Mouse (Mus musculus): ENCODE measurements around the gene Mlana. TPM values are rescaled to one million over a fixed set of nuclear protein-coding genes. Genes with fewer than 3 reads are reported as not detected.

The Mlana gene
- total and polyA plus RNA-seq, 3 experiments = not detected

GRCm38 (mm10) chr19:29709461-29709860, 11.8 kb downstream of the Mlana start:
- Histone ChIP-seq H3K4me1 (ENCODE audit: insufficient read depth, low read depth, low read length) (peaks cover 6% of the 10 kb centered on the region), H3K36me3 (replicated peaks) (peaks cover 4% of the 10 kb centered on the region), H3K4me3 (ENCODE audit: low read depth, low read length) (no peak overlapping the region), H3K9me3 (replicated peaks) (no peaks in the 10 kb centered on the region), H3K27me3 (ENCODE audit: insufficient read depth, low read length) (peaks cover 3% of the 10 kb centered on the region; the same call in 1 of the 2 replicates)
- no peak for DNase-seq (ENCODE audit: low spot score)
- no peak for ATAC-seq (ENCODE audit: extremely low read depth, insufficient number of reproducible peaks, low FRiP score, poor library complexity, severe bottlenecking)
- TF ChIP-seq GATA1 (IDR thresholded peaks at IDR 0.05; ENCODE audit: borderline replicate concordance, low read length) = no peak
- TF ChIP-seq POLR2AphosphoS5 (IDR thresholded peaks at IDR 0.05; ENCODE audit: insufficient replicate concordance, low read depth, low read length) = no peak
- TF ChIP-seq TAL1 (conservative IDR thresholded peaks at IDR 0.05; ENCODE audit: low read depth, low read length) = no peak

GRCm38 (mm10) chr19:29713451-29713850, 15.8 kb downstream of the Mlana start:
- peaks cover 31% of the 10 kb centered on the region for H3K36me3 ChIP-seq (replicated peaks)
- H3K4me3 ChIP-seq (ENCODE audit: low read depth, low read length) = no peak overlapping the region
- no peaks in the 10 kb centered on the region for H3K9me3 ChIP-seq (replicated peaks)
- no peaks in the 10 kb centered on the region for H3K4me1 ChIP-seq (ENCODE audit: insufficient read depth, low read depth, low read length)
- ATAC-seq (ENCODE audit: extremely low read depth, insufficient number of reproducible peaks, low FRiP score, poor library complexity, severe bottlenecking) (no peak), DNase-seq (ENCODE audit: low spot score) (no peak)
- no peaks in the 10 kb centered on the region for H3K27me3 ChIP-seq (ENCODE audit: insufficient read depth, low read length)
- TF ChIP-seq GATA1 (IDR thresholded peaks at IDR 0.05; ENCODE audit: borderline replicate concordance, low read length) = no peak
- no peak for TF ChIP-seq GATA2 (IDR thresholded peaks at IDR 0.05; ENCODE audit: borderline replicate concordance, low read depth, low read length)
- no peak for TF ChIP-seq POLR2AphosphoS5 (IDR thresholded peaks at IDR 0.05; ENCODE audit: insufficient replicate concordance, low read depth, low read length)
- TF ChIP-seq TAL1 (conservative IDR thresholded peaks at IDR 0.05; ENCODE audit: low read depth, low read length) = no peak
- TF ChIP-seq CTCF (IDR thresholded peaks at IDR 0.05; ENCODE audit: low read depth, low read length) = no peak

- no peaks in the 10 kb centered on the region for H3K27me3 ChIP-seq (ENCODE audit: insufficient read depth, low read length)
- H3K36me3 ChIP-seq (replicated peaks) = peaks cover 47% of the 10 kb centered on the region
- DNase-seq (ENCODE audit: low spot score) (no peak), ATAC-seq (ENCODE audit: extremely low read depth, insufficient number of reproducible peaks, low FRiP score, poor library complexity, severe bottlenecking) (no peak)
- no peak for TF ChIP-seq CTCF (IDR thresholded peaks at IDR 0.05; ENCODE audit: low read depth, low read length)
- H3K9me3 ChIP-seq (replicated peaks) = no peaks in the 10 kb centered on the region
- no peak overlapping the region for H3K4me3 ChIP-seq (ENCODE audit: low read depth, low read length)
- no peaks in the 10 kb centered on the region for H3K4me1 ChIP-seq (ENCODE audit: insufficient read depth, low read depth, low read length)
These were observed 20.2 kb downstream of the Mlana start for GRCm38 (mm10) chr19:29717854-29718253.

- TF ChIP-seq CTCF (IDR thresholded peaks at IDR 0.05; ENCODE audit: low read depth, low read length) = no peak
- no peak for TF ChIP-seq POLR2AphosphoS5 (IDR thresholded peaks at IDR 0.05; ENCODE audit: insufficient replicate concordance, low read depth, low read length)
- no peak for TF ChIP-seq GATA2 (IDR thresholded peaks at IDR 0.05; ENCODE audit: borderline replicate concordance, low read depth, low read length)
- TF ChIP-seq TAL1 (conservative IDR thresholded peaks at IDR 0.05; ENCODE audit: low read depth, low read length) = no peak
- TF ChIP-seq GATA1 (IDR thresholded peaks at IDR 0.05; ENCODE audit: borderline replicate concordance, low read length) = no peak
- DNase-seq (ENCODE audit: low spot score) (no peak), ATAC-seq (ENCODE audit: extremely low read depth, insufficient number of reproducible peaks, low FRiP score, poor library complexity, severe bottlenecking) (no peak)
- Histone ChIP-seq H3K4me3 (ENCODE audit: low read depth, low read length) (no peak overlapping the region), H3K9me3 (replicated peaks) (no peaks in the 10 kb centered on the region), H3K27me3 (ENCODE audit: insufficient read depth, low read length) (no peaks in the 10 kb centered on the region), H3K4me1 (ENCODE audit: insufficient read depth, low read depth, low read length) (no peaks in the 10 kb centered on the region), H3K36me3 (replicated peaks) (peaks cover 46% of the 10 kb centered on the region)
These were observed 20.9 kb downstream of the Mlana start for GRCm38 (mm10) chr19:29718476-29718875.

GRCm38 (mm10) chr19:29735421-29735820, 37.8 kb downstream of the Mlana start:
- no peaks in the 10 kb centered on the region for H3K9me3 ChIP-seq (replicated peaks)
- no peaks in the 10 kb centered on the region for H3K27me3 ChIP-seq (ENCODE audit: insufficient read depth, low read length)
- DNase-seq (ENCODE audit: low spot score) = no peak
- TF ChIP-seq GATA1 (IDR thresholded peaks at IDR 0.05; ENCODE audit: borderline replicate concordance, low read length) (no peak), CTCF (IDR thresholded peaks at IDR 0.05; ENCODE audit: low read depth, low read length) (no peak), POLR2AphosphoS5 (IDR thresholded peaks at IDR 0.05; ENCODE audit: insufficient replicate concordance, low read depth, low read length) (no peak), GATA2 (IDR thresholded peaks at IDR 0.05; ENCODE audit: borderline replicate concordance, low read depth, low read length) (no peak), TAL1 (conservative IDR thresholded peaks at IDR 0.05; ENCODE audit: low read depth, low read length) (no peak)
- H3K4me3 ChIP-seq (ENCODE audit: low read depth, low read length) = no peak overlapping the region
- no peaks in the 10 kb centered on the region for H3K4me1 ChIP-seq (ENCODE audit: insufficient read depth, low read depth, low read length)
- no peak for ATAC-seq (ENCODE audit: extremely low read depth, insufficient number of reproducible peaks, low FRiP score, poor library complexity, severe bottlenecking)
- peaks cover 11% of the 10 kb centered on the region for H3K36me3 ChIP-seq (replicated peaks)

GRCm38 (mm10) chr19:29739608-29740007, 42.0 kb downstream of the Mlana start:
- no peaks in the 10 kb centered on the region for H3K9me3 ChIP-seq (replicated peaks)
- no peaks in the 10 kb centered on the region for H3K4me1 ChIP-seq (ENCODE audit: insufficient read depth, low read depth, low read length)
- H3K4me3 ChIP-seq (ENCODE audit: low read depth, low read length) = no peak overlapping the region
- no peak for DNase-seq (ENCODE audit: low spot score)
- no peak for TF ChIP-seq TAL1 (conservative IDR thresholded peaks at IDR 0.05; ENCODE audit: low read depth, low read length)
- TF ChIP-seq CTCF (IDR thresholded peaks at IDR 0.05; ENCODE audit: low read depth, low read length) = no peak
- no peak for TF ChIP-seq GATA2 (IDR thresholded peaks at IDR 0.05; ENCODE audit: borderline replicate concordance, low read depth, low read length)
- no peak for TF ChIP-seq POLR2AphosphoS5 (IDR thresholded peaks at IDR 0.05; ENCODE audit: insufficient replicate concordance, low read depth, low read length)
- no peak for TF ChIP-seq GATA1 (IDR thresholded peaks at IDR 0.05; ENCODE audit: borderline replicate concordance, low read length)
- H3K27me3 ChIP-seq (ENCODE audit: insufficient read depth, low read length) = no peaks in the 10 kb centered on the region
- peaks cover 9% of the 10 kb centered on the region for H3K36me3 ChIP-seq (replicated peaks)
- no peak for ATAC-seq (ENCODE audit: extremely low read depth, insufficient number of reproducible peaks, low FRiP score, poor library complexity, severe bottlenecking)

- peaks cover 9% of the 10 kb centered on the region for H3K36me3 ChIP-seq (replicated peaks)
- H3K4me1 ChIP-seq (ENCODE audit: insufficient read depth, low read depth, low read length) = no peaks in the 10 kb centered on the region
- no peaks in the 10 kb centered on the region for H3K9me3 ChIP-seq (replicated peaks)
- ATAC-seq (ENCODE audit: extremely low read depth, insufficient number of reproducible peaks, low FRiP score, poor library complexity, severe bottlenecking) (no peak), DNase-seq (ENCODE audit: low spot score) (no peak)
- no peak overlapping the region for H3K4me3 ChIP-seq (ENCODE audit: low read depth, low read length)
- no peaks in the 10 kb centered on the region for H3K27me3 ChIP-seq (ENCODE audit: insufficient read depth, low read length)
- no peak for TF ChIP-seq CTCF (IDR thresholded peaks at IDR 0.05; ENCODE audit: low read depth, low read length)
- no peak for TF ChIP-seq POLR2AphosphoS5 (IDR thresholded peaks at IDR 0.05; ENCODE audit: insufficient replicate concordance, low read depth, low read length)
- no peak for TF ChIP-seq TAL1 (conservative IDR thresholded peaks at IDR 0.05; ENCODE audit: low read depth, low read length)
- no peak for TF ChIP-seq GATA1 (IDR thresholded peaks at IDR 0.05; ENCODE audit: borderline replicate concordance, low read length)
- TF ChIP-seq GATA2 (IDR thresholded peaks at IDR 0.05; ENCODE audit: borderline replicate concordance, low read depth, low read length) = no peak
These were observed 43.0 kb downstream of the Mlana start for GRCm38 (mm10) chr19:29740661-29741060.
